Mouse (Mus musculus) heart, postnatal 10 days (tissue): Measurements from ENCODE around the gene Ilf3. TPM values are rescaled to one million over a fixed set of nuclear protein-coding genes. Genes with fewer than 3 reads are reported as not detected.

Experiments
- DNase-seq, 2 experiments: peaks; one replicate each; pipeline ENCODE4 v3.0.0; 2021
- intact Hi-C: fragments of 180-260 bp; cut with DNase I; formaldehyde crosslinking; loops from one replicate; pipeline ENCODE4 v1.15.1; 2025
- total RNA-seq, 2 experiments: library from RNA; stranded (reverse); gene quantifications; 2 replicates each; pipeline ENCODE4 v1.2.3; 2021

Ilf3 gene
- total RNA-seq, 2 experiments from 2014 or later: 41.3 to 51.0 TPM

DNA sequence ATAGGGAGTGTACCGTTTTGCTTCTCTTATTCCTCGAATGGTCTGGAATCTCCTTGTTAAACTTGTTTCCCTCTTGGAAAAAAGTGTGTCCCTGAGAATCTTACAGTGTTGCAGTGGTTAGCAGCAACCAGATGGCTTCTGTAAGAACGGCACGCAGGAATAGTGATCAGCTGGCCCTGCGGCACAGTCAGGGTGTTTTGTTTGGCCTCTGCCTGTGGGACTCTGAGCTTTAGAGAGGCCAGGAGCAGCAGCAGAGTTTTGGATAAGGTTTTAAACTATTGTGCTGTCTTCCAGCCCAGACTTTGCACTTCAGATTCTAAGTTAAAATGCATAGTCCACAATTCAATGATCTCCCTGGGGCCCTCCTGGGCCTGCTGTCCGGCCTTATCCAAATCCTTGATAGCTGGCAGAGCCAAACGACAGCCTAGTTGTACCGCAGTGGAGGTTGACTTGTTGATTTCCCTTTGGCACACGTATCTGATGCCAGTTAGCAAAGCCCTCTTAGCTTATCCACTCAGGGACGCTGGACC, 25.0 kb downstream of the Ilf3 start:
- peak; percentile 28 to 31 for DNase-seq
- intact Hi-C loops: no loop called here

DNA sequence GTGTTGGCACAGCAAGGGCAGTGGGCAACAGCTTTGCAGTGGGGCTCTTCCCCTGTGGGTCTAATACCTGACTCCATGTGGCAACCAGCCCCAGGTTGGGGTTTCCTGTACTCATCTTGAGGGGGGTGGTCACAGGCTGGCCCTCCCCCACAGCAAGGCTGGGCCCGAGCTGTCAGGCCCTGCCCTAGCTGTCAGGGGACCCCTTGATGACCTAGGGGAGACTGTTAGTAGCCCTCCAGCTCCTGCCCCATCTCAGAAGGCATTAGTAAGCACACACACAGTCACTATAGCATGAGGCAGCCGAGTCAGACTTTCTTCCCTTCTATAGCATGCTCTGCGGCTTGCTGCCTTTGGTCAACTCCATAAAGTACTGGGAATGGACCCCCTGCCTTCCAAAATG, 28.0 kb downstream of the Ilf3 start:
- intact Hi-C loops: no loop called here
- DNase-seq: no peak

DNA sequence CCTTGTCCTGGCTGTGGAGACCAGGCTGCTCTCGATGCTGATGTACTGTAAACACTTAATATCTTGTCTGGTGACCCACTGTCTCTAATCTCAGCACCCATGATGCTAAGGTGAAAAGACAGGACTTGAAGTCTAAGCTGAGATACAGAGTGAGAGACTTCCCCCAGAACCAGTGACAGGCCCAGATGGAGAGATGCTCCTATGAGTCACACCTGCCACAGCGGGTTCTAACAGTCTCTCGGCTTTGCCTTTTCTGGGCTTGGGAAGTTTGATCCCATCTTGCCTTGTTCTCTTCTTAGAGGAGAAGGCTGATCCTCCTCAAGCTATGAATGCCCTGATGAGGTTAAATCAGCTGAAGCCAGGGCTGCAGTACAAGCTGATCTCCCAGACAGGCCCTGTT, 29.5 kb downstream of the Ilf3 start:
- no peak for DNase-seq
- intact Hi-C loops: no loop called here

DNA sequence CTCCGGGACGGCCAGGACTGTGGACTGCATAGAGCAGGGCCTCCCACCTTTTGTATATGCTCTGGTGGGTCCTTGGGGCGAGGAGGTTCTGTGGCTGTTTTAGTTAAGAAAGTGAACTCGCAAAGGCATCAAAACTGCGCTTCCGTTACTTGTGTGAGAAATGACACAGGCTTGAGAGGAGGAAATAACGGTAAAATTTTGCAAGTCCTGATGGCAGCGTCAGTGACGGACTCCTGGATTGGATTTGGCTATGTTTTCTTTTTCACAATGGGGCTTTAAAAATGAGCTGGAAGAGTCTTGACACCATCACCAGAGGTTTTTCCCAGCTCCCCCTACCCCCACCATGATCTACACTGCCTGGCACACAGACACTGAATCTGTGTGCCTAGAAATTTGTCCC, 33.4 kb downstream of the Ilf3 start:
- intact Hi-C loops: no loop called here
- no peak for DNase-seq

DNA sequence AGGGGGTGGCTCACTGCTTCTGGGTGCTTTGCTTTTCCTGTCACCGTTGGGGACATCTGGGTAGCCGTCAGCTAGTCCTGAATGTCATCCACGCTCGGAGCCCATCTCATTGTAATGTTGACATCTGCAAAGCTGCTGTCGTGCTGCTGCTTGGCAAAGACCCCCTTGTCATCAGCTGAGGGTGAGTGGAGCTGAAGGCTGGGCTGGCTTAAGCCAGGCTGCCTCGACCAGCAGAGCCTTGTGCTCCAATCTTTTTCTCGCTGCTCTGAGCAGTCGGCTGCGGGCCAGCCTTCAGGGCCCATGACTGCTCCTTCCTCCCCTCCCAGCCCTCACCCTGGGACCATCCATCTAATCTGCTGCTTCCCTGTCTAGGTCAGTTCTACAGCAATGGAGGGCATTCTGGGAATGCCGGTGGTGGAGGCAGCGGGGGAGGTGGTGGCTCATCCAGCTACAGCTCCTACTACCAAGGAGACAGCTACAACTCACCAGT, 35.1 kb downstream of the Ilf3 start:
- intact Hi-C loops: no loop called here
- DNase-seq: peak; percentile 58 to 62

DNA sequence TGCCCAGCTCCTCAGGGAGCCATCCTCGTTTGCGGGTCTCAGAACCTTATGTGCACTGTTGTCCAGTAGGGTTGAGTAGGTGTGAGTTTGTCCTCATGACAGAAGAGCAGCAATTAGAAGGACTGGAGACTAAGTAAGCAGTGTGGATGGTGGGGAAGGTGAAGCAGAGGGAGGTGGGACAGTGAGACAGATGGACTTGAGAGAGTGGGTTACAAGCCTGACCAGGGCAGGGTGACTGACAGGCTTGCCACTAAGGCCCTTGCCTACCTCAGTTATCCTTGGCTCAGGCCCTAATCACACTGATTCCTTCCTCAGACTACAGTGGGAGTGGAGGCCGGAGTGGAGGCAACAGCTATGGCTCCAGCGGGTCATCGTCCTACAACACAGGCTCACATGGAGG, 36.1 kb downstream of the Ilf3 start:
- no peak for DNase-seq
- intact Hi-C loops: no loop called here

DNA sequence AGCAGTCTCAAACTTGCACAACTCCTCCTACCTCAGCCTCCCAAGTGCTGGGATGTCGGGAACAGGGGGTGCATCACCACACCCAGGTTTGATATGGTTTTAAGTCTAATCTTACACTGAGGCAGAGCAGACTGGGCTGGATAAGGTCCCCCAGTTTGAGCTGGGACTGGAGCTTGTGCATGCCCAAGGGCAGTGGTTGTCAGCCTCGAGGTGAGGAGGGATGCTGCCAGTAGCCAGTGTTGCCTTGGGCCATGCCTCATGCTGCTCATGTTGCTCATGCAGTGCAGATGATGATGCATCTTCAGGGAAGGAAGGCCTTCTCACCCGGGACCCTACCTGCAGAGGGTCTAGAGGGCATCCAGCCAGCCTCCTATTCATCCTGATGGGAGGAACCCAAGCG, 37.9 kb downstream of the Ilf3 start:
- intact Hi-C loops: no loop called here

DNA sequence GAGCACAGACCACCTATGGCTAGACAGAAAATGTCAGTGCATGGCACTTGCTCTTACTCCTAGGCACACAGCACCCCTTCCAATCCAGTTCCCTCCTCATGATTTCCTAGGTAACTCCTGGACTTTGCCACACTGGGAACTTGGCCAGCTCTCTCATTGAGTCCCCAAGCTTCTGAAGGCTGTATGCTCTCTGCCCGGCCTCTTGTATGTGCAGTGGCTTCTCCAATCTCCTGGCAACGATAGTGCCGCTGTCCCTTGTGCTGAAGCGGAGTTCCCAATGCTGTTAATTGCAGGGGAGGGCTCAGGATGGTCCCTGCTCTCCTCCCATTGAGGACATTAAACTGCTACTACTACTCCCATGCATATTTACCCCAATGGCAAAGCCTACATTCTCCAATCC, 40.3 kb downstream of the Ilf3 start:
- intact Hi-C loops: no loop called here
- DNase-seq: peak; percentile 54 to 72

More for the DNA sequence above, 37.9 kb downstream of the Ilf3 start:
- DNase-seq: no peak

DNA sequence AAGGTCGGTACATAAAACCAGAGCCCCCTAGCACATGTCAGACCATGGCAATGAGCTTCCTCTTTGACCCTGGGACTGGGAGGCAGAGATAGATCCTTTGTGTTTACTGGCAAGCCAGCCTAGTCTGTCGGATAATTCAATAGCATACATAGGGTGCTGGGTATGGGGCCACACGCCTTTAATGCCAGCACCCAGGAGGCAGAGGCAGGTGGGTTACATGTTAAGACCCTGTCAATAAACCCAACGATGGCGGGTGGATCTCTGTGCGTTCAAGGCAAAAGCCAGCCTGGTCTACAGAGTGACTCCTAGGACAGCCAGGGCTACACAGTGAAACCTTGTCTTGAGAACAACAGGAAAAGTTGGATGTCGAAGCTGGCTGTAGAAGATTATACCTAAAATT, 41.0 kb downstream of the Ilf3 start:
- intact Hi-C loops: no loop called here
- no peak for DNase-seq

DNA sequence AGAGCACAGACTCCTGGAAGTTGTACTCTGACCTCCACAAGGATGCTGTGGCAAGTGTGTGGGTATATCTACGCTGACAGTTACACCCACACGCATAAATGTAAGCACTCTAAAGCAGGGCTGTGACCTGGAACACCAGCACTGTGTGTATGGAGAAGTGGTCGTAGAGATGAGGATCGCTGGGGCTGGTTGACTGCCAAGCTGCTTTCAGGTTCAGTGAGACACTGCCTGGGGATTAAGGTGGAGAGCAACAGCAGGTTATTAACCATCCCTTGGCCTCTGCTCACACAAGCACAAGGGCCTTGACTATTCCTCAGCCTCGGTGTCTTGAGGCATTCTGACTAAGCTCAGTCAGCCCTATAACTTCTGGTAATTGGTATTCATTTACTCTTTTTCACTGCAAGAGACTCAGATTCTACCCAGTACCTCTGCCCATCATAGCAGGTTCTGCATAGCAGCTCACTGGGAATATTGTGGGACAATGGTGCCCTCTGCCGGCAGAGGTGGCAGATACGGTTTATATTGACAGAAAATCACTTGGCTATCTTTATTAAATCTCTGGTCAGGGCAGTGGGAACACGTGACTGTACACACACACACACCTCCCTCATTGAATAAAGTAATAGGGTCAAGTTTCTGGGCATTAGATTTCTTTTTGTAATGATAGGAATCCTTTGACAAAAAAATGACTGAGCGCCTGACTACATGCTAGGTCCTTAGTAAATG, 42.1 kb downstream of the Ilf3 start:
- intact Hi-C loops: loop anchor here (1.0 to 2.0 kb wide), 3 partner anchors 43 to 97 kb away; partner anchors contain the start of gene Ap1m2

DNA sequence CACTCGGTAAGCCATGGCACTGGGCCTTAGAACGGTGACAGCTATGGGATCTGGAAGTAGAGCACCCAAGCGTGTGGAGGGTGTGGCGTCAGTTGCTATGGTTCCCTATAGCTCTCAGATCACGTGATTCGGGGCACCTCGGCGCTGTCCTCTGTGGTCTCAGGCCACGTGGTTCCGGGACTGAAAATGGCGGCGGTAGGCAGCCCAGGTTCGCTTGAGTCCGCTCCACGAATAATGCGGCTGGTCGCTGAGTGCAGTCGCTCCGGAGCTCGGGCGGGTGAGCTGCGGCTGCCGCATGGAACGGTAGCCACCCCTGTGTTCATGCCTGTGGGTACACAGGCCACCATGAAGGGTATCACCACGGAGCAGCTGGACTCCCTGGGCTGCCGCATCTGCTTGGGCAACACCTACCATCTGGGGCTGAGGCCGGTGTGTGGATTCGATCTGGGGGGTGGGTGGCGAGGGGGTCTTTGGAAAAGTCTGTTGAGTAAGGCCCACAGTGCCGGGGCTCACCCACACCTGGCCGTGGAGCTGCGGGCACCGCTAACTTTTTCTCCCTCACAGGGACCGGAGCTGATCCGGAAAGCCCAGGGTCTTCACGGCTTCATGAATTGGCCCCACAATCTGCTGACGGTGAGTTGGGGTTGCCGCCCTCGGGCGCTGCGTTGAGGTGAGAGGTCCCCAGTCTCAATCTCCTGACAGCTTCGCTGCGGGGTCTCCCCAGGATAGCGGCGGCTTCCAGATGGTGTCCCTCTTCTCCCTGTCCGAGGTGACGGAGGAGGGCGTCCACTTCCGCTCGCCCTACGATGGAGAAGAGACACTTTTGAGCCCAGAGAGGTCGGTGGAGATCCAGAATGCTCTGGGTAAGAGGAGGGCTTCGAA, 44.2 kb downstream of the Ilf3 start, which contains the start of gene Qtrt1:
TSS of gene Qtrt1 (plus strand) at position 169 of the 882 bp plus-strand sequence.
- intact Hi-C loops: loop anchor here (2.0 kb wide), 2 partner anchors 57 to 99 kb away; partner anchors contain the start of gene Ap1m2

More for the DNA sequence above, 42.1 kb downstream of the Ilf3 start:
- peak; percentile 81 to 89 for DNase-seq

DNA sequence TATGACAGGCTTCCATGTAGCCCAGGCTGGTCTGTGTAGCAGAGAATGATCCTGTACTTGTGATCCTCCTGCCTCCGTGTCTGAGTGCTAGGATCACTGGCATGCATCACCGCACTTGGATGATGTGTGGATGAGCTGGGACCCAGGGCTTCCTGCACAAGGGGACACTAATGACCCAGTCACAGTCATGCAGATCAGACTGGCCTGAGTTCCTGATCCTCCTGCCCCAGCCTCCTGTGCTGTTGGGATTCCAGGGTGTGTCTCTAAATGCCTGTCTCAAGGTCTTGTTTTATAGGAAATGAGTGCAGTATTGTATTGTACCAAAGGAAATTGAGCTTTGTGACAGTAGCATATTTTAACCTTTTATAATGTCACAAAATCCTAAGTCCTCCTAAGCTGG, 50.2 kb downstream of the Ilf3 start:
- intact Hi-C loops: no loop called here
- no peak for DNase-seq

More for the DNA sequence above, 44.2 kb downstream of the Ilf3 start, which contains the start of gene Qtrt1:
- peak; percentile 86 to 87 for DNase-seq

DNA sequence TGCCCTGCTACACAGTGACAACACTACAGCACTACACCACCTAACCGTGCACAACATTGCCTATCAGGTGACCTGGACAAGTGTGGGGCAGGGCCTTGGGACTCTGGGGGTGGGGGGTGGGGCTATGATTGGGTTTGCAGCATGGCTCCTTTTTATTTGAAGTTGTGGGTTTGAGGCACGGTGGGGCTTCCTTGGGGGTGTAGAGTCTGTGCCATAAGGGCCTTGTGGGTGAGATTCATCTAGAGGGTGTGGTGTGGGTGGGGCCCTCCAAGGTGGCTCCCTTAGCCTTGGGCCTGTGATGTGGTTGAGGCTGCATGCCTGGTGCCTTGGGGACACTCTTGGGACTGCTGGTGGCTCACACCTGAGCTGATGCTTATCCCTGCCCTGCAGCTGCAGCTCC, 52.0 kb downstream of the Ilf3 start:
- no peak for DNase-seq
- intact Hi-C loops: no loop called here

DNA sequence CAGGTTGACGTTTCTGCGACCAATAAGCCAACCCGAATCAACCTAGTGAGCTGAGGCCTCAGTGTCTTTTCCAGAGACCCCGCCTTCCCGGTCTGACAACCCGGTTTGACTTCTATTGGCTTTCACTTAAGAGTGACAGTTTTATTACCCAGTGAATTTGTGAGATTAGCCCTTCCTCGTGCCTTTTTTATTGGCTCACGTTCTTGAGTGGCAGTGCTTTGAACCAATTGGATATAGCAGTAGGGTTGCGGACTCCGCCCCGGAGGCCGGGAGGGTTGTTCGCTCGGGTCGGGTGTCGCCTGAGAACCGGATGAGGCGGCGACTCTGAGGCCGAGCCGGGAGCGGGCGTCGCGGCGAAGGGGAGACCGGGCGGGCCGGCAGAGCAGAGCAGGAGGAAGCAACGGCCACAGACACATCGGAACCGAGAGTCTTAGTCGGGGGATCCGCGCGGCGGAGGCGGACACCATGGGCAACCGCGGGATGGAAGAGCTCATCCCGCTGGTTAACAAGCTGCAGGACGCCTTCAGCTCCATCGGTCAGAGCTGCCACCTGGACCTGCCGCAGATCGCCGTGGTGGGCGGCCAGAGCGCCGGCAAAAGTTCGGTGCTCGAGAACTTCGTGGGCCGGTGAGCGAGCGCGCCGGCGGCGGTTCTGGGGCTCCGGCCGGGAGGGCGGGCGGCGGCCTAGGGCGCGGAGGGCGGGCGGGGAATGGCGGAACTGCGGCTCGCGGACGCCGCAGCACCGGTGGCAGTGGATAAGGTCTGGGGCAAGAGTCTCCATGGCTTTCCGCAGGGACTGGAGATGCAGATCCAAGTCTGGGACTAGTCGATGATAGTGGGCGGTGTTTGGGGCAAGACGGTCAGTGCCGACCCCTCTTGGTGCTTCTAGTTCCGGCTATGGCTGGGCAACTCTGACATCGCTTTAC, 57.2 kb downstream of the Ilf3 start, which contains the start of gene Dnm2:
TSS of gene Dnm2 (plus strand) at position 278 of the 925 bp plus-strand sequence.
- peak; percentile 99 to 100 for DNase-seq
- intact Hi-C loops: loop anchor here (2.0 kb wide), 1 partner anchor 38 kb away; no protein-coding TSS in a partner anchor

DNA sequence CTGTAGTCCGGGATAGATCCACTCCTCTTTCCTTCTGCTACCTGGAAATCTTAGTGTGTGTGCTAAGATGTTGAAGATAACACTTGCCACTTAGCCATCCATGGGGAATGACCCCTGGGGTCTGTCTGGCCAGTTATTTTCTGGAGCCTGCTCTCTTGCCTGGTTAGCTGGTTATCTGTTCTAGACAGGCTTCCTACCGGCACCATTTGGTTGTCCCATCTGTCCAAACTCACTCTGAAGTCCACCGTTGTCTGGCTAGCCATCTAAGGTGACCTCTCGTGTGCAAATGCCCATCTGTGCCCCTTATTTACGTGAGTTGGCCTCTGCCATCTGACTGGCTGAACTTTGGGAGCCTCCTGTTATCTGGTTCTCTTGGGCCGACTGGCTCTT, 57.9 kb downstream of the Ilf3 start:
- DNase-seq: no peak
- intact Hi-C loops: loop anchor here (2.0 kb wide), 1 partner anchor 37 kb away; no protein-coding TSS in a partner anchor

DNA sequence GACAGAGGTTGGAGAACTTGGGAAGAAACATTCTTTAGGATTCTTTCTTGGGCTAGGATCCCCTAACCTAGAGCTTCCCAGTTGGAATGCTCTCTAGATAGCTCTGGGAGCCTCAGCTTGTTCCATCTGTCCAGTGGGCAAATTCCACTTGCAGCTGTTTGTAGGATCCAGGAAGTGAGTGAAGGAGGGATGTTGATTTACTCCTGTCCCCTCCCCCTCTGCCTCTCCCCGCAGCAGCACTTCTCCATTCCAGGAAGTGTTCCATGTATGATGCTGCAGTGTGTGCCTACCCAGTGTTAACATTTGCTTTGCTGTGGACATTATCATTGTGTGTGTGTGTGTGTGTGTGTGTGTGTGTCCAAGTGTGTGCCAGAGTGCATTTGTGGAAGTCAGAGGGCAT, 58.3 kb downstream of the Ilf3 start:
- peak in 1 of 2 experiments; percentile 31 for DNase-seq
- intact Hi-C loops: no loop called here

DNA sequence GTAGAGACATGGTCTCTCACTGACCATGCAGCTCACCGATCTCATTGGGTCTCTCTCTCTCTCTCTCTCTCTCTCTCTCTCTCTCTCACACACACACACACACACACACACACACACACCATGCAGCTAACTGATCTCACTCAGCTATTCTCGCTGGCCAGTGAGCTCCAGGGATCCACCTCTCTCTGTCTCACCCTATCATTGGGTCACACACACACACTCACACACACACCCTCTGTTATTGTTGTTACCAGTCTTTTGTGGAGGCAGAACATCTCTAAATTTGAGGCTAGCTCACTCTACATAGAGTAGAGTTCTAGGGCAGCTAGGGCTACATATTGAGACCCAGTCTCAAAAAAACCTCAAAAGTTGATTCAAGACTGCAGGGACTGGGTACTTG, 58.9 kb downstream of the Ilf3 start:
- intact Hi-C loops: no loop called here
- no peak for DNase-seq

DNA sequence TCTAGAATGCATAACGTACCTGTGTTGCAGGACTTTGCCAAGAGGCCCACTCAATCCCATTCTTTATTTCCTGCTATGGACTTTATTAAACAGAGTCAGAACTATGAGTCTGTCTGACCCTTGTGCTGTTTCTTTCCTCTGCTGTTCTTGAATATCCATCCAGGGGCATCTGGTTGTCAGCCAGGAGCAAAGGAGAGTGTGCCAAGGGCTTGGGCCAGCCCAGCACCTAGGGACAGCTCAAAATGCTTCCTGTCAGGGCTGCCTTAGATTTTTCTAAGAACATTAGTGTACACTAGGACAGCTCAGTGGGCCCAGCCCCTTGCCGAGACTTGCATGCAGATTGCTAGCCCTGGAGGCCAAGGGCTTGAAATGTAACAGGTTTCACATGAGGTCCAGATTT, 60.1 kb downstream of the Ilf3 start:
- intact Hi-C loops: no loop called here
- DNase-seq: peak; percentile 56 to 60

DNA sequence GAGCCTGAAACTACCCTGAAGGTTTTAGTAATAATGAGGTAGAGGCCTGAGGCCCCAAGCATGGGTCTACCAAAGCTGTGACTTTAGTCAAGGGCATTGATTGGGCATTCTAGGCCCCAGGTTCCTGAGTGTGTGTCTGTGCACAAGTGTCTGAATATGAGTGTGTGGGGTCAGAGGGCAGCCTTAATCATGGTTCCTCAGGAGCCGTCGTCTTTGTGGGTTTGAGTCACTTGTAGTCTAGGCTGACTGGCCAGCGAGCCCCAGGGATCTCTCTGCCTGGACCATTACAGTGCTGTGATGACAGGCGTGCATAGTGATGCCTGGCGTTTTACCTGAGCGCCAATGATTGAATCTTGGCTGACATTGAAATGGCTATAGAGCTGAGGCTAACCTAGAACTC, 60.5 kb downstream of the Ilf3 start:
- intact Hi-C loops: no loop called here
- DNase-seq: no peak

DNA sequence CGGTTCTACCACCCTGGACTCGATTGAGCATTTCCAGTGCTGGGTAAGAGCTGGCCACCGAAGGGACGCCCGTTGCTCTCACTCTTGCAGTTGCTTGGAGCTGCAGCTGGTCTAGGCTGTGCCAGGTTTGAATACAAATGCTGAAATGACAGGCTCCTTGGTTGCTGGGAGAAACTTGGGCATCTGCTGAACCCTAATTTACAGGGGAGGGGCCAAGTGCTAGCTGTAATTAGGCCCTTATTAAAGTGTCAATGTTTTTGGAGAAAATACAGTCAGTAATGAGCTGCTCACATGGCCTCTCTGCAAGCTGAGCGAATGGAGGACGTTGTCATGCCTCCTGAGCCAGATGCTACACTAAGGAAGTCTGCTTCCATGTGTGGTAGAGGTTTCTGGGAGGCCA, 63.1 kb downstream of the Ilf3 start:
- no peak for DNase-seq
- intact Hi-C loops: no loop called here
